Mouse (Mus musculus) G1E (cell line): Measurements from ENCODE around the gene 6430571L13Rik.

Experiments used
- CTCF ChIP-seq: IDR thresholded peaks from 2 replicates; pipeline ENCODE4 v1.5.1; 2012; ENCODE audit warnings: low read depth, low read length, inconsistent platforms, mixed read lengths
- GATA1 ChIP-seq: IDR thresholded peaks from 2 replicates; pipeline ENCODE4 v1.6.1; 2012; ENCODE audit warnings: borderline replicate concordance, low read length, inconsistent platforms, mixed read lengths
- GATA2 ChIP-seq: IDR thresholded peaks from 2 replicates; pipeline ENCODE4 v1.6.1; 2012; ENCODE audit warnings: low read depth, low read length, inconsistent platforms, borderline replicate concordance
- TAL1 ChIP-seq: conservative IDR thresholded peaks from 2 replicates; pipeline ENCODE4 v1.6.1; 2012; ENCODE audit warnings: low read depth, low read length, inconsistent platforms, mixed read lengths

- TF ChIP-seq GATA1 (no peak), CTCF (no peak), TAL1 (no peak), GATA2 (no peak)
Observed at GRCm38 (mm10) chr9:107377961-107378512, 37.6 kb downstream of the 6430571L13Rik start.
